Mouse (Mus musculus): ENCODE data around the gene Fam185a.

DNA sequence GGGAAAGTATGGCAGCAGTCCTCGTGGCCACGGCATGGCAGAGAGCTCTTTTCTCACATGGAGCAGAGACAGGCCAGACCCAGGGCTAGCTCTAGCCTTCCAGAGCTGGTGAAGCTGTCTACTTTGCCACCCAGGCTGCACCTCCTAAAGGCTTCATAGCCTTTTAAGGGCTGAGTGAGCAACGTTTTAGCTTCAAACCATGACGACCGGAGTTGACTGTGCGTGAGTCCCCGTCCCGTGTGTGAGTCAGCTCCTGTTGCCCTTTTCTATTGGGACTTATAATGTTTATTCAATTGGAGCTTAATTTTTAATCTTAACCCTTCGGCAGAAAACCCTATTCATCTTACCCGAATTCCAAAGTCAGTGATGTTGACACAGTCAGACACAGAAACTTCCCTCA lies 75.4 kb downstream of the Fam185a start:
- TF ChIP-seq CTCF (IDR thresholded peaks at IDR 0.05) (no peak), EP300 (IDR thresholded peaks at IDR 0.05) (no peak)

Data from lung, postnatal 0 days (tissue).